Mouse (Mus musculus) myocyte (in vitro differentiated cells): ENCODE results near the gene Antxr1.

Source experiments
- POLR2A ChIP-seq: IDR thresholded peaks from one replicate; pipeline ENCODE4 v1.6.1; 2011; ENCODE audit warnings: low read depth, mild to moderate bottlenecking, control low read depth, moderate library complexity; ENCODE audit not compliant: insufficient read length
- POLR2AphosphoS2 ChIP-seq: IDR thresholded peaks from one replicate; pipeline ENCODE4 v1.6.1; 2011; ENCODE audit warnings: low read depth, control low read depth; ENCODE audit not compliant: insufficient read length
- SRF ChIP-seq: IDR thresholded peaks from one replicate; pipeline ENCODE4 v1.6.1; 2011; ENCODE audit warnings: low read depth; ENCODE audit not compliant: control insufficient read depth, insufficient read length

DNA sequence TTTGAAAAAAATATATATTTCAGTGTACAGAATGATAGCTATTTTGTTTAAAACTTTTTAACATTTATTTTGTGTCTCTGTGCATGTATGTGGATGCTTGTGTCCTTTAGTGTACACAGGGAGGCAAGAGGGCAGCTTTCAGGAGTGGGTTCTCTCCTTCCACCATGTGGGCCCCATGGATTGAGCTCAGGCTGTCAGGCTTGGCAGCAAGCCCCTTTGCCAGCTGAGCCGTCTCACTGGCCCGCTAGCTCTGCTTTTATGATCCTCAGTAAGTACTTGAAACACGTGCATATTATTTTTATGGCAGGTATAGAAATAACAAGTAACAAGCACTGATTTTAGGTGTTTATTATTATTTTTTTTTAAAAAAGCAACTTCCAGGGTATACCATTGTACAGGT lies 202.1 kb downstream of the Antxr1 start:
- no peak for TF ChIP-seq POLR2A
- TF ChIP-seq POLR2AphosphoS2: no peak
- TF ChIP-seq SRF: no peak
